Mouse (Mus musculus) ES-Bruce4 (cell line): ENCODE measurements around the gene Col4a1.

Source experiments
- CTCF ChIP-seq: IDR thresholded peaks from one replicate; pipeline ENCODE4 v1.8.1; 2011; ENCODE audit warnings: low read depth, low read length
- EP300 ChIP-seq: IDR thresholded peaks from 2 replicates; pipeline ENCODE4 v1.6.1; 2011; ENCODE audit warnings: low read depth, low read length; ENCODE audit not compliant: insufficient read depth
- POLR2A ChIP-seq: IDR thresholded peaks from one replicate; pipeline ENCODE4 v1.8.1; 2011; ENCODE audit warnings: low read length; ENCODE audit not compliant: insufficient read depth

DNA sequence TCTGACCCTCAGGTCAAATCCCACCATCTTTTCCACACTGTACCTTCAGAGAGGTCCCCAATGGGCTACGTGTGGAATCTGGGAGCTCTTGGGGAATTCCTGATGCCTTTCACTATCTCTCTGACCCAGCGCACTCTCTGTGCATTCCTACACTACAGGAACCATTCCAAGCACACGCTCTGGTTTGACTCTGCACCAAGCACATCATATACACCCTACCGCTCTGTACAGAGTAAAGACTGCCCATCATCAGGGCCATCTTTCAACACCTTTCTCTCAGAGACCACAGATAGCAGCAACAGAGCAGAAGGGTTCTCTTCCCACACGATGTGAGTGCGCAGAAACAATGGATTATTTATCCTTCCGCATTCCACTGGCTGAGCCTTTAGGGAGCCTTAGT lies 38.2 kb downstream of the Col4a1 start:
- TF ChIP-seq POLR2A (no peak), CTCF (no peak), EP300 (no peak)
